Mouse (Mus musculus) ES-E14 (cell line): ENCODE measurements at regions not wholly inside any gene's neighbourhood (a gene's known extent, or its start where the extent isn't known, plus 50 kb on each side); places are given as distances from the start of the nearest gene placed in this dataset.

Source experiments
- DNase-seq: peaks from one replicate; pipeline ENCODE4 v3.0.0-alpha.2; 2013; ENCODE audit warnings: low read depth, low spot score
- H3K27ac ChIP-seq: 2 replicates; pipeline ENCODE4 v1.5.1; 2012; ENCODE audit warnings: low read depth, mild to moderate bottlenecking, low read length, moderate library complexity, mixed read lengths; ENCODE audit not compliant: poor library complexity, insufficient read depth, severe bottlenecking
- H3K36me3 ChIP-seq: 2 replicates; pipeline ENCODE4 v1.6.1; 2012; ENCODE audit warnings: mild to moderate bottlenecking, low read length, moderate library complexity, mixed read lengths; ENCODE audit not compliant: control insufficient read depth, poor library complexity, insufficient read depth, severe bottlenecking
- H3K4me1 ChIP-seq, 2 experiments: fragments of 150-350 bp in 1 of 2; sonication (generic) in 1 of 2; 2 replicates each; pipeline ENCODE4 v1.6.1; 2012; ENCODE audit warnings: low read length in 2 of 2, mild to moderate bottlenecking in 1 of 2, mixed read lengths in 1 of 2; ENCODE audit not compliant: control insufficient read depth in 2 of 2, insufficient read depth in 2 of 2, poor library complexity in 1 of 2
- H3K4me3 ChIP-seq, 2 experiments: fragments of 150-350 bp in 1 of 2; sonication (generic) in 1 of 2; 2 replicates each; pipeline ENCODE4 v1.5.1; 2012; ENCODE audit warnings: low read length in 2 of 2, low read depth in 1 of 2, mild to moderate bottlenecking in 1 of 2, mixed read lengths in 1 of 2; ENCODE audit not compliant: insufficient read depth in 1 of 2, poor library complexity in 1 of 2, severe bottlenecking in 1 of 2
- H3K9ac ChIP-seq: 2 replicates; pipeline ENCODE4 v1.6.1; 2012; ENCODE audit warnings: low read depth, mild to moderate bottlenecking, low read length, mixed read lengths; ENCODE audit not compliant: poor library complexity, insufficient read depth, severe bottlenecking
- H3K9me3 ChIP-seq: fragments of 150-350 bp; sonication (generic); 2 replicates; pipeline ENCODE4 v1.6.1; 2012; ENCODE audit warnings: low read depth, mild to moderate bottlenecking, low read length; ENCODE audit not compliant: control insufficient read depth, insufficient read depth
- CHD2 ChIP-seq: IDR thresholded peaks from 2 replicates; pipeline ENCODE4 v1.6.1; 2014; ENCODE audit warnings: mild to moderate bottlenecking, low read depth, low read length, inconsistent platforms
- HCFC1 ChIP-seq: IDR thresholded peaks from 2 replicates; pipeline ENCODE4 v1.6.1; 2012; ENCODE audit warnings: low read length, inconsistent platforms, borderline replicate concordance; ENCODE audit not compliant: insufficient read depth
- MAFK ChIP-seq: IDR thresholded peaks from 2 replicates; pipeline ENCODE4 v1.6.1; 2014; ENCODE audit warnings: mild to moderate bottlenecking, low read depth, low read length, inconsistent platforms; ENCODE audit not compliant: insufficient read depth
- ZC3H11A ChIP-seq: IDR thresholded peaks from 2 replicates; pipeline ENCODE4 v1.6.1; 2012; ENCODE audit warnings: low read depth, mild to moderate bottlenecking, inconsistent platforms, low read length, borderline replicate concordance
- ZNF384 ChIP-seq: IDR thresholded peaks from 2 replicates; pipeline ENCODE4 v1.6.1; 2012; ENCODE audit warnings: low read depth, low read length, inconsistent platforms
- in situ Hi-C, 2 experiments: fragments of 600-800 bp; cut with MboI; formaldehyde crosslinking; loops; one replicate each; pipeline ENCODE4 v1.15.1; 2025; ENCODE audit warnings: low sequenced_read_pairs in 2 of 2, inconsistent platforms in 1 of 2; ENCODE audit not compliant: unreplicated experiment in 2 of 2

GRCm38 (mm10) chr13:37606250-37606649 is 171.9 kb upstream of the Rreb1 start:
- no peak for DNase-seq
- no peak overlapping the region for H3K27ac ChIP-seq
- TF ChIP-seq ZNF384: no peak
- H3K4me3 ChIP-seq: no peak overlapping the region
- no peak overlapping the region for H3K9ac ChIP-seq
- no peaks in the 10 kb centered on the region for H3K9me3 ChIP-seq
- in situ Hi-C loops: no loop called here
- no peaks in the 10 kb centered on the region for H3K36me3 ChIP-seq
- H3K4me1 ChIP-seq: no peaks in the 10 kb centered on the region

- in situ Hi-C loops: no loop called here
- H3K4me3 ChIP-seq: no peak overlapping the region
- no peaks in the 10 kb centered on the region for H3K9me3 ChIP-seq
- H3K36me3 ChIP-seq: no peaks in the 10 kb centered on the region
- H3K27ac ChIP-seq: no peak overlapping the region
- H3K4me1 ChIP-seq: no peaks in the 10 kb centered on the region
- no peak overlapping the region for H3K9ac ChIP-seq
- no peak for TF ChIP-seq HCFC1
- TF ChIP-seq CHD2: no peak
- no peak for TF ChIP-seq ZNF384
- TF ChIP-seq MAFK: no peak
- no peak for TF ChIP-seq ZC3H11A
- no peak for DNase-seq
These were observed 169.1 kb upstream of the Rreb1 start for GRCm38 (mm10) chr13:37609085-37609484.

GRCm38 (mm10) chr13:37611387-37611786 is 166.8 kb upstream of the Rreb1 start:
- Histone ChIP-seq H3K9ac (no peak overlapping the region), H3K4me3 (no peak overlapping the region), H3K4me1 (no peaks in the 10 kb centered on the region), H3K27ac (no peak overlapping the region), H3K9me3 (no peaks in the 10 kb centered on the region), H3K36me3 (no peaks in the 10 kb centered on the region)
- in situ Hi-C loops: no loop called here
- TF ChIP-seq ZC3H11A (no peak), CHD2 (no peak), MAFK (no peak), HCFC1 (no peak), ZNF384 (no peak)
- DNase-seq: no peak

- no peaks in the 10 kb centered on the region for H3K9me3 ChIP-seq
- no peak overlapping the region for H3K27ac ChIP-seq
- H3K4me1 ChIP-seq: no peaks in the 10 kb centered on the region
- no peak overlapping the region for H3K4me3 ChIP-seq
- TF ChIP-seq MAFK: no peak
- no peak for TF ChIP-seq ZC3H11A
- no peak for TF ChIP-seq HCFC1
- TF ChIP-seq CHD2: no peak
- TF ChIP-seq ZNF384: no peak
- no peaks in the 10 kb centered on the region for H3K36me3 ChIP-seq
- in situ Hi-C loops: no loop called here
- no peak for DNase-seq
- H3K9ac ChIP-seq: no peak overlapping the region
These were observed 161.2 kb upstream of the Rreb1 start for GRCm38 (mm10) chr13:37617015-37617414.

GRCm38 (mm10) chr13:37619841-37620725 is 158.1 kb upstream of the Rreb1 start:
- Histone ChIP-seq H3K9me3 (no peaks in the 10 kb centered on the region), H3K27ac (no peak overlapping the region), H3K4me3 (no peak overlapping the region), H3K4me1 (no peaks in the 10 kb centered on the region), H3K9ac (no peak overlapping the region), H3K36me3 (no peaks in the 10 kb centered on the region)
- DNase-seq: no peak
- in situ Hi-C loops: no loop called here
- TF ChIP-seq ZC3H11A: no peak
- no peak for TF ChIP-seq HCFC1
- no peak for TF ChIP-seq CHD2
- TF ChIP-seq ZNF384: no peak
- no peak for TF ChIP-seq MAFK
